Mouse (Mus musculus) heart, embryonic 16.5 days (tissue): Measurements from ENCODE around the gene Gpr25. TPM values are rescaled to one million over a fixed set of nuclear protein-coding genes. Genes with fewer than 3 reads are reported as not detected.

Experiments used
- ATAC-seq: fragments of 200-750 bp; cut with Nextera tagmentation; replicated peaks from 2 replicates; pipeline ENCODE4 v1.8.0; 2017; ENCODE audit warnings: moderate number of reproducible peaks; ENCODE audit not compliant: insufficient read depth, low FRiP score; ENCODE audit errors: extremely low read depth
- H3K27ac ChIP-seq: fragments of 300-500 bp; sonication (generic); 2 replicates; pipeline ENCODE4 v1.5.1; 2014; ENCODE audit warnings: mild to moderate bottlenecking, low read length, control low read depth, moderate library complexity
- H3K27me3 ChIP-seq: fragments of 300-500 bp; sonication (generic); 2 replicates; pipeline ENCODE4 v1.6.1; 2014; ENCODE audit warnings: low read length, mixed read lengths; ENCODE audit not compliant: control insufficient read depth, insufficient read depth
- H3K36me3 ChIP-seq: fragments of 300-500 bp; sonication (generic); 2 replicates; pipeline ENCODE4 v1.6.1; 2014; ENCODE audit not compliant: control insufficient read depth, insufficient read depth
- H3K4me1 ChIP-seq: fragments of 300-500 bp; sonication (generic); 2 replicates; pipeline ENCODE4 v1.6.1; 2014; ENCODE audit warnings: low read length, mixed read lengths; ENCODE audit not compliant: control insufficient read depth, insufficient read depth
- H3K4me2 ChIP-seq: fragments of 300-500 bp; sonication (generic); 2 replicates; pipeline ENCODE4 v1.6.1; 2014; ENCODE audit warnings: low read depth, mild to moderate bottlenecking, control low read depth, low read length
- H3K4me3 ChIP-seq: fragments of 300-500 bp; sonication (generic); 2 replicates; pipeline ENCODE4 v1.5.1; 2014; ENCODE audit warnings: mild to moderate bottlenecking, control low read depth, low read length
- H3K9ac ChIP-seq: fragments of 300-500 bp; sonication (generic); 2 replicates; pipeline ENCODE4 v1.6.1; 2014; ENCODE audit warnings: low read length, control low read depth
- H3K9me3 ChIP-seq: fragments of 300-500 bp; sonication (generic); replicated peaks from 2 replicates; pipeline ENCODE4 v1.6.1; 2016; ENCODE audit warnings: low read length; ENCODE audit not compliant: control insufficient read depth
- WGBS: fragments of 180-500 bp; shearing (Covaris S2); extraction: QIAGEN DNeasy Blood & Tissue Kit; methylation state at CpG from one replicate; pipeline ENCODE4 v1.1.7; 2014; 5-methylcytosine and 5-hydroxymethylcytosine counted together
- polyA plus RNA-seq: library from polyadenylated mRNA; unstranded; fragments of >200 nt; fragmentation: Nextera tagmentation; extraction: Ambion mirVana; gene quantifications from 2 replicates; pipeline ENCODE4 v1.2.1, GENCODE M21; 2015

Gpr25 gene
- polyA plus RNA-seq, 1 experiment from 2014 or later = 0.34 TPM

DNA sequence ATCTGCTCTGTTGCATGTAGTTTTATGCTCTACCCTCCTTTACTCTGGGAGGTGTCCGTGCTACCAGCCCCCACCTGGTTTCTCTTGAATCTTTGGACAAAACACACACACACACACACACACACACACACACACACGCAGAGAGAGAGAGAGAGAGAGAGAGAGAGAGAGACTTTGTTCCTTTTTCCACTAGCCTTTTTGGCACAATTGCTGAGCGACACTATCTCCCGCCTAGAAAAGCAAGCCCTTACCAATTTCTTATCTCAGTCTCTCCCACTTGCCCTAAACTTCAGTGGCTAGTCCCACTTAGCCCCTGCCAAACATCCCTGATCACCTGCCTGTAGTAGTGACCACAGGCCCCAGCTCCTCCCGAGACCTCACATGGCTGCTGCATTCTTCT is 16.2 kb downstream of the Gpr25 start:
- H3K4me3 ChIP-seq = no peak overlapping the region
- no peaks in the 10 kb centered on the region for H3K9me3 ChIP-seq
- no peaks in the 10 kb centered on the region for H3K4me1 ChIP-seq
- H3K27ac ChIP-seq = no peak overlapping the region
- 84% methylated on average over 4 of the region's 5 CpGs for WGBS
- no peaks in the 10 kb centered on the region for H3K36me3 ChIP-seq
- H3K4me2 ChIP-seq = no peak overlapping the region
- ATAC-seq = no peak
- H3K9ac ChIP-seq = no peak overlapping the region
- H3K27me3 ChIP-seq = no peaks in the 10 kb centered on the region

DNA sequence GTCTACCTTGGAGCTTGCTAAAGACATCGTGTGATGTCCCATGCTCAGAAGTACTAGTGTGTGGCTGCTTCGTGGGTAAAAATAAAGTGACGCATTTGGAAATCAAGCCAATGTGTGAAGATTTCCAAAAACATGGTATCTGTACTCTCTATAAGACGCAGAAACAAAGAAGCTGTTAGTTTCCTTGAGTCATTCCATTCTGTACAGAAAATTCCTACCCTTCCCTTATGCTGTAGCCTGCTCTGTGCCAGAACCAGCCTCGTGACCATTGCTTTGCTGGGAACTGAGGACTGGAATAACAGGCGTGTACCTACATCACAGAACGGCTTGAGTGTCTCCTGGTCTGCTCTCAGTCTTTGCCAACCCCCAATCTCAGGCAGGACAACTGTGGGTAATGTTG is 18.9 kb downstream of the Gpr25 start:
- H3K36me3 ChIP-seq = no peaks in the 10 kb centered on the region
- no peak overlapping the region for H3K9ac ChIP-seq
- no peak overlapping the region for H3K4me2 ChIP-seq
- ATAC-seq = no peak
- no peaks in the 10 kb centered on the region for H3K27me3 ChIP-seq
- no peak overlapping the region for H3K27ac ChIP-seq
- whole genome bisulfite sequencing = 82% methylated on average over 7 of the region's 7 CpGs
- H3K4me1 ChIP-seq = no peaks in the 10 kb centered on the region
- no peak overlapping the region for H3K4me3 ChIP-seq
- no peaks in the 10 kb centered on the region for H3K9me3 ChIP-seq

DNA sequence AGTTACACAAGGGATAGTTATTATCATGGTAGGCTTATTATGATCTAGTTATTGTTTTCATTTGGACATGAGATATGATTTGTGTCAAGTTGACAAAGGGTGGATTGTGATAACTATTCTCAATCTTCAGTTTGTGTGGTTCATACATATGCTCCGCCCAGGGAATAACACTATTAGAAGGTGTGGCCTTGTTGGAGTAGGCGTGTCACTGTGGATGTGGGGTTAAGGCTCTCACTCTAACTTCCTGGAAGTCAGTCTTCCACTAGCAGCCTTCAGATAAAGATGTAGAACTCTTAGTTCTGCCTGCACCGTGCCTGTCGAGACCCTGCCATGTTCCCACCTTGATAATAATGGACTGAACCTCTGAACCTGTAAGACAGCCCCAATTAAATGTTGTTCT is 22.2 kb downstream of the Gpr25 start:
- Histone ChIP-seq H3K9ac (no peak overlapping the region), H3K4me2 (no peak overlapping the region), H3K36me3 (no peaks in the 10 kb centered on the region), H3K4me1 (no peaks in the 10 kb centered on the region), H3K4me3 (no peak overlapping the region), H3K27ac (no peak overlapping the region), H3K27me3 (peaks cover 4% of the 10 kb centered on the region; the same call in 1 of the 2 replicates), H3K9me3 (no peaks in the 10 kb centered on the region)
- ATAC-seq = no peak
- WGBS = 72% methylated on average over 4 of the region's 4 CpGs

GRCm38 (mm10) chr1:136234595-136235092 is 26.0 kb downstream of the Gpr25 start:
- no peak; the same call in 1 of the 2 replicates for ATAC-seq
- H3K4me3 ChIP-seq = peak overlapping the region; percentile 59
- peak overlapping the region; percentile 44 for H3K9ac ChIP-seq
- H3K36me3 ChIP-seq = no peaks in the 10 kb centered on the region
- H3K27ac ChIP-seq = no peak overlapping the region
- H3K4me1 ChIP-seq = no peaks in the 10 kb centered on the region
- H3K4me2 ChIP-seq = peak overlapping the region; percentile 78
- peaks cover 19% of the 10 kb centered on the region for H3K27me3 ChIP-seq
- no peaks in the 10 kb centered on the region for H3K9me3 ChIP-seq
- WGBS = 3% methylated on average over 9 of the region's 9 CpGs

- under 1% methylated on average over 51 of the region's 51 CpGs for whole genome bisulfite sequencing
- no peaks in the 10 kb centered on the region for H3K4me1 ChIP-seq
- H3K9me3 ChIP-seq = no peaks in the 10 kb centered on the region
- H3K4me2 ChIP-seq = peak within 1 kb of the TSS; percentile 78
- no peak within 1 kb of the TSS for H3K27ac ChIP-seq
- H3K36me3 ChIP-seq = no peaks in the 10 kb centered on the region
- H3K4me3 ChIP-seq = peak within 1 kb of the TSS; percentile 59
- H3K9ac ChIP-seq = peak within 1 kb of the TSS; percentile 44
- ATAC-seq = peak; percentile 57
- H3K27me3 ChIP-seq = peaks cover 19% of the 10 kb centered on the region
Observed at GRCm38 (mm10) chr1:136233892-136234594, 26.6 kb downstream of the Gpr25 start, which contains the start of gene Inava. Inava (minus strand) TSS chr1:136234264.

GRCm38 (mm10) chr1:136232986-136233790 is 27.5 kb downstream of the Gpr25 start:
- no peak for ATAC-seq
- WGBS = 4% methylated on average over 23 of the region's 23 CpGs
- no peak overlapping the region for H3K27ac ChIP-seq
- H3K4me3 ChIP-seq = peak overlapping the region; percentile 59
- 0 out of 2 replicates have a peak, but pooled peaks cover 4% of the 10 kb centered on the region for H3K4me1 ChIP-seq
- H3K36me3 ChIP-seq = no peaks in the 10 kb centered on the region
- no peak overlapping the region for H3K9ac ChIP-seq
- H3K9me3 ChIP-seq = no peaks in the 10 kb centered on the region
- H3K27me3 ChIP-seq = peaks cover 19% of the 10 kb centered on the region
- peak overlapping the region; percentile 78 for H3K4me2 ChIP-seq

DNA sequence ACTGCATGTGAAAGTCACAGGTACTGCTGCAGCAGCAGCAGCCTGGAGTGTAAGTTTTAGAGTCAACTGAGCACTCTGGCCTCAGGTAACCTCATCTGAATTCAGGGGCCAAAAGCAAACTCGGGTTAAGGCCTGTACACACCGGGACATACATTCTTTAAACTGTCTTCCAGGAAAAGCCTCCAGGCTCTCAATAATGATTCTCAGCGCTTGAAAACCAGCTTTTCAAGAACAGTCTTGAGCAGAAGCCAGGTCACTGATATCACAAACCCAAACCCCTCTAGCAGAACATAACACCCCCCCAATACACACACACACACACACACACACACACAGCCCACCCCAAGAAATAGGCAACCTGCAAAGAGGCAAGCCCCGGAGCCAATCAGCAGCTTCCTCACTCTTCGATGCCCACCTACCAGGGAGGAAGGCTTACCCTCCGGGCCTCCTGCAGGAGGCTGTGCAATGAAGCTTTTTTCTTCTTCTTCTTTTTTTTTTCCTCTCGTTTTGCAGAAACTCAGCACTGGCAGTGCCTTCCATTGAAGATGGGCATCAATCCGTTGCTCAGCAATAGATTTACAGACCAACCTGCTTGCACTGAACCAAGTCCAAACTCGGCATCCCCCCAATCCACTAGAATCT is 28.3 kb downstream of the Gpr25 start:
- WGBS = 13% methylated on average over 9 of the region's 9 CpGs
- Histone ChIP-seq H3K9me3 (no peaks in the 10 kb centered on the region), H3K4me3 (peak overlapping the region; percentile 59), H3K27ac (no peak overlapping the region), H3K27me3 (peaks cover 19% of the 10 kb centered on the region), H3K9ac (no peak overlapping the region), H3K36me3 (no peaks in the 10 kb centered on the region), H3K4me2 (peak overlapping the region; percentile 78), H3K4me1 (peaks cover 6% of the 10 kb centered on the region; the same call in 1 of the 2 replicates)
- no peak for ATAC-seq

DNA sequence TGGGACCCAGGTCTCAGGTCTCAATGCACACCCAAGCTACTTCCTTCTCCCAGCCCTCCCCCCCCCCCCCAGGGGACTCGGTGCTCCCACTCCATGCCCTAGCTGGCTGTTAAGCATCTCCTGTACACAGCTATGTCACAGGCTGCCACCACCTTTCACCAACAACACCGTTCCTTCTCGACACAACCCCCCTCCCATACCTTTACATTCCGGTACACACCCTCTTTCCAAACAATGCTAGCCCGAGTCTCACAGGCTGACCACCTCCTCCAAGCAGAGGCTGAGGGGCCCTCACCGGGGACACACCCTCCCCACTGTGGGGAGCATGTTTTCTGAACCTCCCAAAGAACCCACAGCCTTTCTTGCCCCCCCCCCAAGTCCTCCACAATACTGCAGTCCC is 29.1 kb downstream of the Gpr25 start:
- H3K36me3 ChIP-seq = no peaks in the 10 kb centered on the region
- peak overlapping the region; percentile 29 for H3K4me2 ChIP-seq
- H3K4me3 ChIP-seq = 0 out of 2 replicates have a peak overlapping the region, but pooled peaks have one; percentile 4
- H3K9me3 ChIP-seq = no peaks in the 10 kb centered on the region
- H3K4me1 ChIP-seq = peaks cover 6% of the 10 kb centered on the region; the same call in 1 of the 2 replicates
- no peak for ATAC-seq
- H3K9ac ChIP-seq = no peak overlapping the region
- WGBS = 17% methylated on average over 6 of the region's 6 CpGs
- H3K27ac ChIP-seq = no peak overlapping the region
- peaks cover 19% of the 10 kb centered on the region for H3K27me3 ChIP-seq
